Mouse (Mus musculus) heart, postnatal 0 days (tissue): ENCODE data around the gene Tmem135. TPM values are rescaled to one million over a fixed set of nuclear protein-coding genes. Genes with fewer than 3 reads are reported as not detected.
A peak's percentile ranks its signal among the peaks of the same experiment; 100 is the strongest.

Experiments used
- ATAC-seq: fragments of 200-750 bp; cut with Nextera tagmentation; 2 replicates; pipeline ENCODE4 v1.8.0; 2017; ENCODE audit warnings: low read depth, moderate number of reproducible peaks, moderate library complexity; ENCODE audit not compliant: insufficient read depth
- DNase-seq: peaks from one replicate; pipeline ENCODE4 v3.0.0-alpha.2; 2016; ENCODE audit warnings: low spot score
- H3K27ac ChIP-seq: fragments of 300-500 bp; sonication (generic); 2 replicates; pipeline ENCODE4 v1.5.1; 2014; ENCODE audit warnings: low read depth, mild to moderate bottlenecking
- H3K27me3 ChIP-seq: fragments of 300-500 bp; sonication (generic); 2 replicates; pipeline ENCODE4 v1.6.1; 2014; ENCODE audit warnings: low read length, mixed read lengths; ENCODE audit not compliant: control insufficient read depth, insufficient read depth
- H3K36me3 ChIP-seq: fragments of 300-500 bp; sonication (generic); replicated peaks from 2 replicates; pipeline ENCODE4 v1.6.1; 2014; ENCODE audit warnings: low read length, mixed read lengths; ENCODE audit not compliant: control insufficient read depth, insufficient read depth
- H3K4me1 ChIP-seq: fragments of 300-500 bp; sonication (generic); 2 replicates; pipeline ENCODE4 v1.6.1; 2014; ENCODE audit warnings: antibody characterized with exemption; ENCODE audit not compliant: control insufficient read depth, insufficient read depth
- H3K4me2 ChIP-seq: fragments of 300-500 bp; sonication (generic); 2 replicates; pipeline ENCODE4 v1.6.1; 2014; ENCODE audit warnings: low read depth, mild to moderate bottlenecking, low read length, moderate library complexity
- H3K4me3 ChIP-seq: fragments of 300-500 bp; sonication (generic); 2 replicates; pipeline ENCODE4 v1.5.1; 2014; ENCODE audit warnings: low read depth, low read length
- H3K9ac ChIP-seq: fragments of 300-500 bp; sonication (generic); replicated peaks from 2 replicates; pipeline ENCODE4 v1.6.1; 2014; ENCODE audit warnings: low read depth, low read length, mixed read lengths
- H3K9me3 ChIP-seq: fragments of 300-500 bp; sonication (generic); replicated peaks from 2 replicates; pipeline ENCODE4 v1.6.1; 2016; ENCODE audit warnings: low read length; ENCODE audit not compliant: control insufficient read depth
- CTCF ChIP-seq: IDR thresholded peaks from 2 replicates; pipeline ENCODE4 v1.5.1; 2016; ENCODE audit warnings: antibody characterized with exemption, control low read depth, low read depth
- EP300 ChIP-seq: IDR thresholded peaks from 2 replicates; pipeline ENCODE4 v1.6.1; 2016; ENCODE audit warnings: antibody characterized with exemption, low read depth
- WGBS: fragments of 180-500 bp; shearing (Covaris S2); extraction: QIAGEN DNeasy Blood & Tissue Kit; methylation state at CpG from one replicate; pipeline ENCODE4 v1.1.7; 2014; 5-methylcytosine and 5-hydroxymethylcytosine counted together
- polyA plus RNA-seq: library from polyadenylated mRNA; unstranded; fragments of >200 nt; fragmentation: Nextera tagmentation; extraction: Ambion mirVana; gene quantifications from 2 replicates; pipeline ENCODE4 v1.2.1, GENCODE M21; 2015
- total RNA-seq: library from RNA; depleted of rRNA; stranded (reverse); fragments of >200 nt; gene quantifications from 2 replicates; pipeline ENCODE4 v1.2.3, GENCODE M21; 2014; ENCODE audit warnings: low replicate concordance

Gene Tmem135
- total and polyA plus RNA-seq, 2 experiments from 2014 or later: 31.6 to 70.6 TPM

DNA sequence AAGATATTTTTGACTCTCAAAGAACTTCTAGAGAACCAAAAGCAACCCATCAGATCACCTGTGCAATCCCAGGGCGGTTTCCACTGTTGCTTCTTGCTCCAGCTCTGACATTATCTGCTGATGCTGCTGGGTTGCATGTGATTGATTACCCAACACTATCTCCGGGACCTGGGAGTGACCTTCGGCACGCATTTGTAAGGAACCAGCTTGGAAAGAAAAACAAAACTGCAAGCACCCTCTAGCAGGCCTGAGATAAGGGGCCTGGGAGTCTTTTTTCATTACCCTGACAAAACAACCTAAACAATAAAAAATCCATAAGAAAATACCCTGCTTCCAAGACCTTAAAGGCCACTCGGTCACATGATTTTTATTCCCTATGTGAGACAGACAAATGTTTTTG is 19.2 kb upstream of the Tmem135 start:
- Histone ChIP-seq H3K9me3 (no peaks in the 10 kb centered on the region), H3K36me3 (no peaks in the 10 kb centered on the region), H3K4me1 (0 out of 2 replicates have a peak, but pooled peaks cover 2% of the 10 kb centered on the region), H3K4me3 (no peak overlapping the region), H3K9ac (no peak overlapping the region), H3K4me2 (no peak overlapping the region), H3K27me3 (no peaks in the 10 kb centered on the region), H3K27ac (no peak overlapping the region)
- ATAC-seq (no peak), DNase-seq (no peak)
- TF ChIP-seq EP300 (no peak), CTCF (no peak)
- 27% methylated on average over 5 of the region's 5 CpGs for WGBS

DNA sequence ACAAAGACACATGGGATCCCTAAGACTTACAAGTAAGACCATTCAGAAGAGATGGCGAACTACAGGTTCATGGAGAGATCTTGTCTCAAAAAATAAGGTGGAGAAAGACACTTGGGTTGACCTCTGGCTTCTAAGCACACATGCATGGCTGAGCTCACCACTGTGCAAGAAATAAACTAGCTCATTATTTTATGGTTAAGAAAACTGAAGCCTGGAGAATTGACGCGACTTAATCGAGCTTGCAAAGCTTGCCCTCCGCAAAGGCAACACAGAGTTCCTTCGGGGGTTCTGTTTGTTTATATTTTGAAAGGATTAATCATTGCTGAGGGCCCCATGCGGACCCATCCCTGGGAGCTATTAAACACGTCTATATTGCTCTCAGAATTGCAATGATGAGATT is 18.6 kb upstream of the Tmem135 start:
- Histone ChIP-seq H3K27ac (no peak overlapping the region), H3K4me1 (0 out of 2 replicates have a peak, but pooled peaks cover 8% of the 10 kb centered on the region), H3K4me2 (no peak overlapping the region), H3K4me3 (no peak overlapping the region), H3K36me3 (no peaks in the 10 kb centered on the region), H3K9ac (no peak overlapping the region), H3K9me3 (no peaks in the 10 kb centered on the region), H3K27me3 (no peaks in the 10 kb centered on the region)
- WGBS: 57% methylated on average over 8 of the region's 8 CpGs
- TF ChIP-seq CTCF (no peak), EP300 (no peak)
- DNase-seq: no peak
- no peak for ATAC-seq

DNA sequence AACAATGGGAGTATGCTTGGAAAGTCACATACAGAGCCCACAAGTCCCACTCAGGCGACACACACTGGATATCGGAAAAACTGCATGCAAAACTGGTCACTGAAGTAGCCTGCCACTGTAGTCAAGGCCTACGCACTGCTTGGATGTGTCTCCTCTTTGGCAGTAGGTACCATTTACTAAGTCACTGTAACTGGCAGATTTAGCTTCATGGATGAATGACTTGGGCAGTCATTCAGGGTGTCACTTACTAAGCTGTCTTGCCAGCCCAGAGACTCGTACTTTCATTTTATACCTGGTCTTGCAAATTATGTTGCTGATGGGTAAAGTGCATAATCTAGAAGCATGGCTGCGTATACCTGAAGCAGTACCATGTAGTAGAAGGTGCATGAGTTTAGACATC is 17.3 kb upstream of the Tmem135 start:
- WGBS: 88% methylated on average over 5 of the region's 5 CpGs
- no peak for DNase-seq
- Histone ChIP-seq H3K4me1 (0 out of 2 replicates have a peak, but pooled peaks cover 9% of the 10 kb centered on the region), H3K36me3 (no peaks in the 10 kb centered on the region), H3K9ac (no peak overlapping the region), H3K9me3 (no peaks in the 10 kb centered on the region), H3K27ac (no peak overlapping the region), H3K4me3 (no peak overlapping the region), H3K4me2 (no peak overlapping the region), H3K27me3 (no peaks in the 10 kb centered on the region)
- TF ChIP-seq CTCF (no peak), EP300 (no peak)
- ATAC-seq: no peak

DNA sequence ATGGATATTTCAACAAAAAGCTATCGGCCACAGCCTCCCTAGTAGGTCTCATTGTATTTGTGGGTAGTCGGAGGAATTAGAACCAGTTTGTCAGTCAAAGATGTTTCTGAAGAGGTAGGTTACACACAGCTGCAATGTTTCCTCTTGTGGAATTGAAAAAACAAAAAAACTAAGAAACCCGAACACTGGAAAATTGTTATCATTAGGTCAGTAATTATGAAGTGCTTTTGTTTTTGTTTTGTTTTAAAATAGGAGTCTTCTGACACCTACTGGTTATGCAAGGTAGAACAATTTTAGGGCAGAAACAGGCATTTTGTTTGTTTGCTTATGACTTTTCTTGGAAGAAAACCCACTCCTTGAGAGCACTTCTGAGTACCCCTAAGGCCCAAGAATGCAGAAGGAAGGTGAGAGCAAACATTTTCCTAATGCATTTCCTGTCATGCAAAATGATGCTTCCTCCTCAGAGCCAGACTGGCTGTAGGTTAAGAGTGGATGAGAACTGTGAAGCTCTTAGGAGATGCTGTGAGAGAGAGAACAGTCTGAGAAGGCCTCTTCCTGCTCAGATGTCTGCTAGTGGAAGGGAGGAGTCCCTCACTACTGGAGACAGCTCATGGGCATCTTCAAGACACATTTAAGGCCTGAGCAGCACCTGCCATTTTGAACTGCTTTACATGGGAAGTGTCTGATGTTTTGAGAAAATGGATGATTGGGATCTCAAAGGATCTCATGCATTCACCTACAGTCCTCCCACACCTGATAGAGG is 15.1 kb upstream of the Tmem135 start:
- 0 out of 2 replicates have a peak, but pooled peaks cover 9% of the 10 kb centered on the region for H3K4me1 ChIP-seq
- peak overlapping the region; percentile 50 for H3K4me2 ChIP-seq
- H3K27me3 ChIP-seq: no peaks in the 10 kb centered on the region
- peak overlapping the region; percentile 69 for H3K27ac ChIP-seq
- no peak overlapping the region for H3K9ac ChIP-seq
- H3K36me3 ChIP-seq: no peaks in the 10 kb centered on the region
- no peak for DNase-seq
- H3K9me3 ChIP-seq: no peaks in the 10 kb centered on the region
- peak overlapping the region; percentile 22 for H3K4me3 ChIP-seq
- TF ChIP-seq EP300 (no peak), CTCF (peak; percentile 58)
- 39% methylated on average over 3 of the region's 3 CpGs for WGBS
- no peak for ATAC-seq

DNA sequence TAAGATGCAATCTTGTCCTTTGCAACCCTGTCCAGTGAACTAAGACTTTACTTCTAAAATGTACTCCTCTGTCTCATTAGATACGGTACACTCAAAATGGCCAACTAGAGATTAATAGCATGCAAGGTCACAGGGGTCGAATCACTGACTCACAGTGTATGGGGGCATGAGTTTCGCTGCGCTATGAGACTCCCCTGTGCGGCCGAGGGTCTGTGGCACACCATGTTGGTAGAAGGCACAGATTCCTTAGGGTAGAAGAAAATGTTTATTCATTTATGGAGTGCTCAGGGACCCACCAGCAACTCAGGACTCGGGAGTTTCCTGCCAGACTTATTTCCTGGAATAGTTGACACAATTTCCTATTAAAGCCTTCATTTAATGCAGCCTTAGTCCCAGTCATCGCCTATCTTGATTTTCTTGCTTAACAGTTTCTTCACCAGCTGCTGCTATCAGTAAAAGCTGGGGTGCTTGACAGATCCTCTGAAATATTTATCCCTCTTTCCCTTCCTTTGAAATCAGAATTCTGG is 14.2 kb upstream of the Tmem135 start:
- Histone ChIP-seq H3K4me3 (no peak overlapping the region), H3K9me3 (no peaks in the 10 kb centered on the region), H3K27ac (peak overlapping the region; percentile 69), H3K4me1 (0 out of 2 replicates have a peak, but pooled peaks cover 9% of the 10 kb centered on the region), H3K4me2 (peak overlapping the region; percentile 50), H3K9ac (no peak overlapping the region), H3K27me3 (no peaks in the 10 kb centered on the region), H3K36me3 (no peaks in the 10 kb centered on the region)
- 0 out of 2 replicates have a peak, but pooled peaks have one; percentile 47 for ATAC-seq
- WGBS: 51% methylated on average over 8 of the region's 8 CpGs
- DNase-seq: no peak
- no peak for TF ChIP-seq EP300
- no peak for TF ChIP-seq CTCF
